Mouse (Mus musculus): Measurements from ENCODE around the gene Lrp1.

The Lrp1 gene

DNA sequence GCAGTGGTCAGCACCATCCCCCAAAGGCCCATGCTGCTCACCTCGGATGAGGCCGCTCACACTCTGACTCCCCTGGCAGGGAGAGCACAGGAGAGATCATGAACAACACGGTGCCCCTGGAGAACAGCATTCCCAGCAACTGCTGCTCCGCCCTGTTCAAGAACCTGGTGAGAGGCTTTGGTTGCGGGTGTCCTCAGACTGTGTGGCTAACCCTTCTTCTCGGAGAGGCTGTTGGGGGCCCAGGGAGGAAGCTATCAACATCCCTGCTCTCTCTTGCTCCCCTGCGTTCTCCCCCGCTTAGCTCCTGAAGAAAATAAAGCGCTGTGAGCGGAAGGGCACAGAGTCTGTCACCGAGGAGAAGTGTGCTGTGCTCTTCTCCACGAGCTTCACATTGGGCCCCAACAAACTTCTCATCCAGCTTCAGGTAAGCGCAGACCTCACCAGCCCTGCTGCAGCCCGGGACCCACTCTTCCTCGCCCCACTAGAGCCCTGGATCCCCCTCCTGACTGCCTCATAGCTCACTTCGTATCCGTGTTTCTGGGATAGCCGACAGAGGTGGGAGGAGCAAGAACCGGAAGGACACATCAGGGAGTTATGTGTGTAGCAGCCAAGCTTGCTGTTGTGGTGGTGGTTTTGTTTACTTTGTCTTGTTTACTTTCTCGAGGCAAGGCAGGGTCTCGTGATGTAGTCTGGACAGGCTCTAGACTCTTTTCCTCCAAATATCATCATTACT is 32.1 kb upstream of the Lrp1 start:
- DNase-seq (ENCODE audit: low read depth, low spot score), result no peak

DNA sequence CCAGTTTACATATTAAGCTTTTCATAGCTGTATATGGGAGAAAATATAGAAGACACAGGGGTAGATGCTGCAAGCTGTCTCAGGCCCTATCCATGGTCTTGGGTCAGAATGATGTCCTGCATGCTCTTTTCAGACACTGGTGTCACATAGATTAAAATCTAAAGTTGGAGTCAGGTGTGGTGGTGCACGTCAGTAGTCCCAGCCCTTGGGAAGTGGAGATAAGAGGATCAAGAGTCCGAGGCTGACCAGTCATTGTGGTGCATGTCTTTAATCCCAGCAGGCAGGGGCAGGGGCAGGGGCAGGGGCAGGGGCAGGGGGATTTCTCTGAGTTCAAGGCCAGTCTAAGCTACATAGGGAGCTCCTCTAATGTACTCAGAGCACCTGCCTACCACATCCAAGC is 24.8 kb upstream of the Lrp1 start:
- DNase-seq (ENCODE audit: low read depth, low spot score), result no peak

DNA sequence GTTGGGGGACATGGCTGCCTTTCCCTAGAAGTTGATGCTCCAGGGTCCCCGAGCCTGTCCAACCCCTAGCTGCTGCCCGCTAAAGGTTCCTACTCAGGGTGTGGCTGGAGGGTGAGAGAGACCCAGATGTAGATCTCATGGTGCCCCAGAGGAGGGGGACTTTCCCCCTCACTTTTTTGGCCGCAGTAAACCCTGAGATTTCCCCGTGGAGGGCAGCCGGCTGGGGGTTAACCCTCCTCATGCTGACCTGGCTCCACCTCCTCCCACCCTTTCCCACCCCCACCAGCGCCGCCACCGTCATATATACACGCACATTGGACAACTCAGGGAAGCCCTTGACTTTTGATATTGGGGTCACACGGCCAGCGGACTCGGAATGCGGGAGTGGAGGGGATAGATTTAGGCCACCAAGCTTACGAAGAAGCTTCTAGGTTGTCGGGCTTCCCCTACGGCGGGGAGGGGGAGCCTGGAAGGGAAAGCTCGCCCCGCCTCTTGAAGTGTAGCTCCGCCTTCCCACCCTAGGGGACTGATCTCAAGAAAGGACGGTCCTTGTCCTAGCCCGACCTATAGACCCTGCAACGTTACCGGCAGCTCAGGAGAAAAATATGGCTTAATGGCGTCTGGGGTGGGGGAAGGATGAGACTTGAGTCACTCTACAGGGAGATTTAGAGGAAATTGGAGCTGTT is 22.7 kb upstream of the Lrp1 start:
- peak; percentile 48 for DNase-seq (ENCODE audit: low read depth, low spot score)

DNA sequence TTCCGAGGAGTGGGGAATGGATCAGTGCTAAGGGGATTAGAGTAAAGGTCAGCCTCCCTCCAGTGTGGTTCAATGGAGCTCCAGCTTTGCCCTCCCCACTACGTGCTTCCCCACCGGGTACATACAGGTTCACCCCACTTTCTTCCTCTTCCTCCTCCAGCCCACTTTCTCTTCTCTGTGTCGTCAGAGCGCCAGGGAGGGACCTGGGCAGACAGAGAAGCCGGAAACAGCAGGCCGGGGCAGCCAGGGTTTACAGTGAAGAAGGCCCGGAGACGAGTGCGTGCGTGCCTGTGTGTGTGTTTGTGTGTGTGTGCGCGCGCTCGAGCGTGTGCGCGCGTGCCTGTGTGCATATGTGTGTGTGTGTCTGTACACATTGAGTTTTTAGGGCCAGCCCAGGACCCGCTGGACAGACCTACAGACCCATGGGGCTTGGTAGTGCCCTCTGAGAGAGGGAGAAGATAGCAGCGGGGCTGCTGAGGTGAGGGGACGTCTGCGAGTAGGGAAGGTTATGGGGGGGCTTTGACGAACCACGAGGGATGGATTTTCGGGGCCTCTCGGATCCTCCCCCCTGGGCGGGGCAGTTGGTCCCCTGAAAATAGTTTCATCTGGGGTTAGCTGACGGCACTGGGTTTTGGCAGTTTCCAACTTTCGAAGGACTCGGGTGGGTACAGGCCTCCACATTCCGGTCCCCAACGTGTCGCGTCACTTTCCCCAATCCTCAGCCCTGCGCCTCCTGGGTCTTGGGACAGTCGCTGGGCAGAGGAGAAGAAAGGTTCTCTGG is 22.0 kb upstream of the Lrp1 start, which contains the start of gene Stat6:
Gene Stat6, plus strand, starts transcription at position 215 of the 781 bp plus-strand sequence.
- peak; percentile 72 for DNase-seq (ENCODE audit: low read depth, low spot score)

DNA sequence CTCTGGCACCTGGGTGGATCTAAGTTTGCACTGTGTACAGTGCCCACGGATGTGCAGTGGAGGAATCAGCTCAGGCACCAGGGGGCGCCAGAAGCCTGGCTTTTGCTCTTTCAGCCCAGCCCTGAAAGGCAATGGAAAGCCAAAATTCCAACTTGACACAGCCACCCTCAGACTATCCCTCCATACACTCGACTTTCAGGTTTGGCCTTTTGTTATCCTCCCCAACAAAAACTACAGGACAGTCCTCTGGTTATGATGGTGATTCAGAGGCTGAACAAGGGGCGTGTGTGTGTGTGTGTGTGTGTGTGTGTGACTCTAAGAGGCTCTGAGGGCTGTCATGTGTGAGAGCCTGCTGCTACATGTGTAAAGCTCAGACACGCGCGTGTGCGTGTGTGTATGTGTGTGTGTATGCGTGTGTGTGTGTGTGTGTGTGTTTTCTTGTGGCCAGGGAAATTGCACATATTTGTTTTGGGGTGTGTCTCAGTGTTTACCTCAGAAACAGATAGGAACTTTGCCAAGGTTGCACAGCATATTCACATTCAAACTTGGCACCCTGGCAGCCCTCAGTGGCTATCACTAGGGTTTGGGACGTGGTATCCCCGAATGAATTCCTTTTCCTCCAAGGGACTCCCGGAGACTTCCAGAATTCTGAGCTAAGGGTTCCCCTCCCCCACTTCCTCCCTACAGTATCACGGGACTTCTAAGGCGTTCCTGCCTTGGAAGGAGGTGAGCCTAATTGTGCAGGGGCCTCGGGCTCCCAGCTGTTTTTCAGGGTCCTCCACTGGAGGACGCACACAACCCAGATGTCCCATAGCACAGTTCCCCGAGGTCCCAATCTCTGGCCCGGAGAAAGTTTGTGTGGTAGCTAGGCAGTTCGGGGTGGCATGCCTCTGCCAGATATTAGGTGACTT is 21.2 kb upstream of the Lrp1 start:
- peak; percentile 91 for DNase-seq (ENCODE audit: low read depth, low spot score)

DNA sequence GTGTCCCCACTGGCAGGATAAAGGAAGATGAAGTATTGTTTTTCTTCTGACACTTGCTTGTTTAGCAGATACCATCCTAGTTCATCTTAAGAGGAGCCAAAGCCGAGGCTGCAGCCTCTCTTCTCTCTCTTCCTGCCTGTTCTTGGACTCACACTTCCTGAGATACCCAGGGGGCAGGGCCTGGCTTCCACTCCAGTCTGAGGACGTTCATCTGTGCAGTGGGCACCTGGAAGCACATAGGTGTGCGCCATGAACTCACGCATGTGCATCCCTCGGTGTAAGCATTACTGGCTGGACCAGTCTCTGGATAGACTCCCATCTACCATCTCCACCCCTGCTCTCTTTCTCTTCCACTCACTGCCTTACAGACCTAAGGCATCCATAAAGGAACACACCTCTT is 19.5 kb upstream of the Lrp1 start:
- DNase-seq (ENCODE audit: low read depth, low spot score), result no peak

DNA sequence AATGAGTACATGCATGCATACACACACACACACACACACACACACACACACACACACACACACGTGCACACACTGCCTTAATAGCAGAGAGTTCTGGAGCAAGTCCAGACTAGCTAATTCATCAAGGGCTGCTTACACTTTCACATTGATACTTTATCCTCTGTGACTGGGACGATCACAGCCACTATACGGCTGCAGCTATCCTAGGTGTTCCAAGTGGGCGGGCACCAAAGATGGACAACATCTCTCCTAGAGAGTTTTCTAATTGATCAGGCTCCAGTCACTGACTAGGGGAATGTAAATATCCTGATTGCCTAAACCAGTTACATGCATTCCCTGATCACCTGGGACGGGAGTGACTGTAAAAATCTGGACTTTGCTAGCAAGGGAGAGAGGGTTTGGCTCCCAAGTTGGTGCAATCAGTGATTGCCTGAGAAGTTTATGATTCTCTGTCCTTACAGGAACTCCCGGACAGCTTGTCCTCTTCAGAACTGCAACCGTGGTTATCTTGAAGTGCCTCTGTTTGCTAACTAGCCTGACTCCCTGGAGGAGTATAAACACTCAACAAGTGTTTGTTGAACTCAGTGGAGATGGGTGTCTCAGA is 11.8 kb upstream of the Lrp1 start:
- no peak for DNase-seq (ENCODE audit: low read depth, low spot score)

DNA sequence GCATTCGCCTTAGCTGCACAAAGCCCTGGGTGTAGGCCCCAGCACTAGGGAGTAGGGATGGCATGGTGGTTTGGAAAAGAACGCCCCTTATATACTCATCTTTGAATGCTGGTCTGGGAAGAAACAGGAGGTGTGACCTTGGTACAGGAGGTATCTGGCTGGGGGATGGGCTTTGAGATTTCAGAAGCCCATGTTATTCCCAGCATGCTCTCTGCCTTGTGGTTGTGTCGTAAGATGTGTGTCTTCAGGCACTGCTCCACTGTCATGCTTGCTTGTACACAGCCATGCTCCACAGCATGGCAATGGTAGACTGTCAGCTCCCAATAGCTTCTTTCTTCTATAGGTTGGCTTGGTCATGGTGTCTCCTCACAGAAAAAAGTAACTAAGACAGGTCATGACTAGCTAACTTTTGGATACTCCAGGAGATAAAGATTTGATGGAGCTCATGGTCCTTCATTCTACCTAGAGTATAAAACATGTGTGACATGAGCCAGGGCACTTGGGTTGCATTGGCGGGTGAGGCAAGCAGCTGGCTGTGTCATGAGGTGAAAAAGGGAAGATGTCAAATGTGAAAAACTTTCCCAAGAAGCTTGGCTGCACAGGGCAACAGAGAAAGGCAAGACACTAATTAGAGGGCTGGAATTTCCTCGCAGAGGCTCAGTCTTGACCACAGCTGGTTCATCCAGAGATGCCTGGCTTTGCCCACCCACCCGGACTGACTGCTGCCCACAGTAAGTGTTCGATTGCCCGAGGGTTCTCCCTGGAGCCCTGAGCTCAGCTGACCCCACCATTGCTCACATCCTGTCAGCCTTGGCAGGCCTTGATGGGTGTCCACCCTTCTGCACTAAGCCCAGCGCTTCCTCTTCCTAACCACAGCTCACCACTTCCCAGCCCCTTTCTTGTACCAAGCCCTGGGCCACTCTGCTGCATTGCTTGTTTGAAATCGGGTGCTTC is 10.6 kb upstream of the Lrp1 start:
- peak; percentile 41 for DNase-seq (ENCODE audit: low read depth, low spot score)

DNA sequence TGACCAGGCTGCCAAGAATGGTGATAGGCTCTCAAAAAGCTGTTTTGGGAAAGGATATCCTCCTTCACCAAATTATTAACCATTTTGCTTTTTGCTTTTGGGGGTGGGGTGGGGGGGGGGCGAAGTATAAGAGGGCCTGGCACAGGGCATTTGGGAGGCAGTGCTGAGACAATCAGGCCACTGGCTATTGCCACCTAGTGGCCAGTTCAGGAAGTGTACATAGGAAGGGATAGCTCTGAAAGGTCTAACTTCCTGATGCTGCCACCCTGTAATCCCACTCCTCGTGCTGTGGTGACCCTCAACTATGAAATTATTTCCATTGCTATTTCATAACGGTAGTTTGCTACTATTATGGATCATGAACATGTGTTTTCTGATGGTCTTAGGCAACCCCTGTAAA is 5.5 kb upstream of the Lrp1 start:
- peak; percentile 61 for DNase-seq (ENCODE audit: low read depth, low spot score)

DNA sequence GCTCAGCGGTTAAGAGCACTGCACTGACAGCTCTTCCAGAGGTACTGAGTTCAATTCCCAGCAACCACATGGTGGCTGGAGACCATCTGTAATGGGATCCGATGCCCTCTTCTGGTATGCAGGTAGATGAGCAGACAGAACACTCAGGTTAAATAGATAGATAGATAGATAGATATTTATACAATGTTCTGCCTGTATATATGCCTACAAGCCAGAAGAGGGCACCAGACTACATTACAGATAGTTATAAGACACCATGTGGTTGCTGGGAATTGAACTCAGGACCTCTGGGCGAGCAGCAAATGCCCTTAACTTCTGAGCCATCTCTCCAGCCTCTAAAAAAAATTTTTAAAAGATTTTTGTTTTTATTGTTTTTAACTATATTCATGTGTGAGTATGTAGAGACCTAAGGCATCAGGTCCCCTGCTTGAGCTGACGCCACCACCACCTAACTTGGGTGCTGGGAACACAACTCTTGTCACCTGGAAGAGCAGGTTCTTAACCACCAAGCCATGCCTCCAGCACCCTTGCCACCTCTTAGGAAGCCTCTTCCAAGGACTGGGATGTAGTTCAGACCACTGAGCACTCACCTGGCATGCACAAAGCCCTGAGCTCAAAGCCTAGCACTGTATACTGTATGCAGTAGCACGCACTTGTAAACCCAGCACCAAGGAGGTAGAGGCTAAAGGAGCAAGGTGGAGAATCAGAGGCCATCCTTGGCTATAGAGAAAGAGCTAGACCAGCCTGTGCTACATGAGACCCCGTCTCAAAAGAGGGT is 2.7 kb upstream of the Lrp1 start:
- DNase-seq (ENCODE audit: low read depth, low spot score), result no peak

DNA sequence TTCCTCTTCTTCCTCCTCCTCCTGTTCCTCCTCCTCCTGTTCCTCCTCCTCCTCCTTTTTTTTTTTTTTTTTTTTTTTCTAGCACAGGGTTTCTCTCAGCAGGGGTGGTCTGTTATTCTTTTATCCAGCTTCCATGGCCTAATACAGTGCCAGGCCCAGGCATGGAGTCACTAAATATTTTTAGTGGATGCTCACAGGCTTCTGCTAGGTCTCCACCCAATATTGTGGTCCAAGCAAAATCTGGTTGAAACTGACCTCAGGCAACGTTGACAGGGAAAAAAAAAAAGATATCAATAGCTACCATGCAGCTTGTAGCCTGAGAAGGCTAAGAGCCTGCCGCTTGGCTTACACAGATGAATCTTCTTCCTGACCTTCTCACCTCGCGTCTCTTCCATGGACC is 1.7 kb upstream of the Lrp1 start:
- DNase-seq (ENCODE audit: low read depth, low spot score), result no peak

DNA sequence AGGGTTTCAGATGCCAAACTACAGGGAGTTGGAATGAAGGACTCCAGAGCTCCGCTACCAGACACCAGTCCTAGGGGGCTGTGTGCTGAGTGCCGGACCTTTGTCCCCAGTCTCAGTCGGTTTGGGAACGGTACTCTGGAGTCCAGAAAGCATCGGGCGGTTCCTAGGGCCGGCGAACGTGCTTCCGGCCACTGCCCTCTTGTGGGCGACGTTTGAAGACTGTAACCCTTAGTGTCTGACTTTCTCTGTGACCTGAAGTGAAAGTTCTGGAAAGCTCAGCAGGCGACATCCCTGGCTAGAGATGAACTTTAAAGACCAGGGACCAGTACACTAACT is 1.1 kb upstream of the Lrp1 start:
- peak; percentile 80 for DNase-seq (ENCODE audit: low read depth, low spot score)

DNA sequence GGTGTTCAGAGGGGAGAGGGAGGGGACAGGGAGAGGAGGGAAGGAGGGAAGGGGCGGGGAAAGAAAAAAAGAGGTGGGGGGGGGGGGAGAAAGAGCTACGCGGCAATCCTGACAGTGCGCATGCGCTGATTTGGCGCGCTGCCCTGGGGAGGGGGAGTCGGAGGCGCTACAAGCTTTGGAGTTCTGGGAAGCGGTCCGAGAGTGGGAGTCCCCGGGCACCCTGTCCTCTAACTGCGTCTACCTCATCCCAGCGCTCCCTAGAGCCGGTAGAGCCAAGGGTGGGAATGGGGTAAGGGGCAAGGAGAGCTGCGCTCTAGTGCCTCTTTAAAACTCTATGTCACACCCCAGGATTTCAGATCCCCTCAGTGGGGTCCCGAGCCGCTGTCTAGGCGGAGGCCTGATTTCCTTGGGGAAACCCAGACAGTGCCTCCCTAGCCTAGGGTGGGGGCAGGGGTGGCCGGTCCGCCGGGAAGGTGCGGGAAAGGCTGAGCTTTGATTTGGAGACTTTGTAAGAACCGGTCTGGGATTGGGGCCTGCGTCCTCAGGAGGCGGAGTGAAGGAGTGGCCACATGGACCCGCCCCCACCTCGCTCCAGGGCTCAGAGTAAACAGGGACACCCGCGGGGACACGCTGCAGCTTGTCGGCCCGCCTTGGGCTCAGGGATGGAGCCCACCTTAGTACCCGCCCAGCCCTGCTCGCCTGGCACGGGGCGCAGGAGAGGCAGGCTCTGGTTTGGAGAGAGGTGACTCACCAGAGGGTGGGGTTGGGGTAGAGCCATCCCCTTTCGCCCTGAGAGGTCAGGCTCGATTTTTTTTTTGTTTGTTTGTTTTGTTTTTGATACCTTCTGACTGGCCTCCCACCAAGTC is 476 bp upstream of the Lrp1 start:
- peak; percentile 96 for DNase-seq (ENCODE audit: low read depth, low spot score)

DNA sequence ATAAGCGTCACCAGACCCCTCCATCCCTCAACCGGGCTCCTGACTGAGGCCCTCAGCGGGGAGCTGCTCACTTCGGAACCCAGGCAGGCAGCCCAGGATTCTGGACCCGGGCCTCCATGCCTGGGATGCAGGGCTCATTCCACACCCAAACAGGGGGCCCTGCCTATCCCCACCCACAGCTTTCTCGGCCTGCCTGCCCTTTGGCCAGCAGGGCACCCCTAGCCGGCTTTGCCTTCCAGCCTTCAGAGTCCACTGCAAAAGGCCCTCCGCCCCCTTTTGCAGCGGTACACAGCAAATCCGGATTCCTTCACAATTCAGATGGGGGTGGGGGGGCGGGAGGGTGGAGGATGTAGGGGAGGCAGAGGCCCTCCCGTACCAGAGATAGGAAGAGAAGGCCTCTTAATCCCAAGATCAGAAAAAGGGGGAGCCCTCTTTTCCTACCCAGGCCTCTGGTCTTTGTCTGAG is 975 bp downstream of the Lrp1 start:
- peak; percentile 54 for DNase-seq (ENCODE audit: low read depth, low spot score)

DNA sequence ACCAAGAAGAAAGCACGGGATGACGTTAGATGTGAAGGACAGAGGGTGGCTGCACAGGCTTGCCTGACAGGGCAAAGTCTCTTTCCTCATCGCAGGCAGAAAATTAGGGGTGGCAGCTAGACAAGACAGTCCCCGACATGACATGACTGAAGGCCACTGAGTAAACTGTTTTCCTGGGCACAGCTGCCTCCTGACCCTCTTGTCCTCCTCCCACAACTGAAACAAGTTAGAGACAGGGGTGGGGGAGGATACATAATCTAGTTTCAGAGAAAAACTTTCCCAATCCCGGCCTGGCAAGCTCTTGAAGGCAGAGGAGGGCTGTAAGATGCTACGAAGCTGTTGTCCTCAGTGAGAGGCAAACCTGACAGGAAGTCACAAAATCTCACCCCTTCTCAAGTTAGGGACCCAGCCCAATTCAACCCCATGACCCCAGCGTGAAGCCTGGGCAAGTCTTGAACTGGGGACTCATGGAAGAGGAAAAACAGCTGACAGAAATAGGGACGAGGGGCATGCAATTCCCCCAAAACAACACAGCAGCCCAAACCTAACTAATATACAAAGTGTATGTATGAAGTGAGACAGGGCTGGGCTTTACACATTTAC is 1.7 kb downstream of the Lrp1 start:
- no peak for DNase-seq (ENCODE audit: low read depth, low spot score)

DNA sequence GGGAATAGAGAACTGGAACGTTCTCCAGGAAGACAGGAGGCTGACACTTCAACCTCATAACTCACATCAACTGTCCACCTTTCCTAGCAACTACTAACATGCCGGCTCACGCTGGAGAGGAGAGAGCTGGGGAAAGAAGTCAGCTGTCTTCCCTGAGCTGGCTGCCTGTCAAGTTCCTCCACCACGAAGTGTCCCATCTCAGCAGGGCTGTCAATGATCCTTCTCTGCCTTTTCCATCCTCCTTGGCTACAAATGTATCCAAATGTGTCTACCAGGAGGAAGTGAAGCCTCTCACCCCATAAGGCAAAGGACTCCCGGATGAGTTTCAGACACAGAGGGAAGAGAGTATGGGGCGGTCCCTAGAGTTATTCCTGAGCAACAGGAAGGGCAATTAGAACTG is 2.8 kb downstream of the Lrp1 start:
- DNase-seq (ENCODE audit: low read depth, low spot score), result peak; percentile 66

DNA sequence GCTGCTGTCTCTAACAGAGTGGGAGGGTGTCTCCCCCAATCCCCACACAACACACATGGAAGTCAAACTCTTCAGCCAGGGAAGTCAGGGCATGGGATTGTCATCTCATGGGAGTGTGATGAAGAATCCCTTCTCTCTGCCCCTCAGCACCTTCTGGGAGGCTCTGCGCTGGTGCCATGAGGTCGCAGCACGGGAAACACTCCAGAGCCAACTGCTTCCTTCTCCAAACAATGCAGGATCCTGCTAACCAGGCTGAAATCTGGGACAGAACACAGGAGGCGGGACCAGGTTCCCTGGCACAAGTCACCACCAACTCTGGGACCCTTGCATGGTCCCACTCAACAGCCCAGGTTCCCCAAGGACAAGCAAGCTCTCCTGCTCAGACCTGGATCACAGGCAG is 3.7 kb downstream of the Lrp1 start:
- peak; percentile 77 for DNase-seq (ENCODE audit: low read depth, low spot score)

DNA sequence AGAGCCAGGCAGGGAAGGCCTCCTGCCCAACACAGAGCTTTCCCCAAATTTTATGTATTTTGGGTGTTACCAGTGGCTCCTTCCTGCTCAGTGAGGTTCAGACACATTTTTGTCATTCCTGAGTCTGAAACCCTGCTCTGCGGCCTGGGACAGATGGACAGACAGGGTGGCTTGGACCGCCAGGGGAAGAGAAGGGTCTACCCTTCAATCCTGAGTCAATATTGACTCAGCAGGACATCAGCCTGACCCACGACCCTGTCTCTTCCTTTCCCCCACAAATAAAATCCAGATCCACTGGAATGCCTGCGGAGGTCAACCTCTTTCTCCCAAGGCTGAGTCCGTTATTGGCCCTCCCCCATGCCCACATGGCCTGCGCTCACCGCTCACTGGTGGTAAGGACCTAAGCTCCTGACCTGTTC is 4.7 kb downstream of the Lrp1 start:
- DNase-seq (ENCODE audit: low read depth, low spot score), result peak; percentile 37

All from brain, adult 2 months (tissue).